Mouse (Mus musculus) heart, adult 11 months (tissue): ENCODE results near the gene P2ry10.
A peak's percentile ranks its signal among the peaks of the same experiment; 100 is the strongest.
"Not testable (repeated sequence)": the region's sequence is repeated elsewhere in the genome, so short reads cannot be mapped to it uniquely, and the experiment has no call there.

Source experiments
- DNase-seq: peaks from one replicate; pipeline ENCODE4 v3.0.0; 2022

The P2ry10 gene

DNA sequence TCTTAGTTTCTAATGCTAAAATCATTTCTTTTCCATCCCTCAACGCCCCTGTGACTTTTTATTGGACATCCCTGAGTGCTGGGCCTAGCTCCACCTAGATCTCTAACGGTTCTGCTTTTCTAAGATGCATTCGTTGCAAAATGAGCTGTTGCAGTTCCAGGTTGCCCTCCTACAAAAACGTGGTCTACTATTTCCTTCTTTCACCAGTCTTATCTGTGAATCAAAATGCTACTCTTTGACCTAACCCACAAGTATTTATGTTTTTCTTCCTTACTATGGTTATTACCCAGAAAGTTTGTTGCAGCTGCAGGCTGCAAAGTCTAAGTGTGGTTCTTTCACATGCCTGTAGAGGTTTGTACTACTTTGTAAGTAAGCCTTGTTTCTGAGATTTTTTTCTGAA lies at the start of gene P2ry10:
Gene P2ry10, plus strand, starts transcription at position 316 of the 400 bp plus-strand sequence.
- DNase-seq: no peak

DNA sequence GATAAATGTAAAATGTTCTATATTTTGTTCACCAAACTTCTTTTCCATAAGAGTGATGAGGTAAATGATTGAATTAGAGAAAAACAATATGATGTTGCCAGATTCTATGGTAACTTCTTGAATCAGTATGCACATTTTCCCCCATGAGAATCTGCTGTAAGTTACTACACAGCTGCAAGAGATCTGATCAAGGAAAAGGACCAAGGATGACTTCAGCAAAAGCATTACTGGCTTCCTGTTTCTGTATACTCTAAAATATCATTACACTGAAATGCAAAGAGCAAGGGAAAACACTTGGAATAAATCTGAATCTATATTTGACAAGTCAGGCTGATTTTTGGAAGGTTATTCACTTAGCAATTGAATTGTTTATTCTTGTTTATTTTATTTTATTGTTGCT lies 49.1 kb upstream of the P2ry10 start:
- DNase-seq: no peak

DNA sequence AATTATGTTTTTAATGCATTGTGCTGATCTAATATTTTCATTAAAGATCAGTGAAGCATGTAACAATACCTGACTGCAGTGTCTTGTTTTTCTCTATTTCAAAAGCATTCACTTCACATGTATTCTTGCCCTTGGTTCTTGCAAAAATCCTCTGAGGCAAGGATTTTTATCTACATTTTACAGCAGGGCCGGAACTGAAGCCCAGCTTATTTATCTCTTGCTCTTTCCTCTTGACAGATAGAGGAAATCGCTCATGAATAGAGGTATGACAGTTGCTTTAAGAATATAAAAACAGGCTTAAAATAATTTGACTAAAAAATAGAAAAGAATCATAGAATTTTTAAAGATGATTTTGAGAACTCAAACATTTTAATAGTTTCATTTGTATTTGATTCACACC lies 48.7 kb upstream of the P2ry10 start:
- DNase-seq: no peak

GRCm38 (mm10) chrX:107042367-107042766 lies 45.9 kb upstream of the P2ry10 start:
- no peak for DNase-seq

- not testable (repeated sequence) for DNase-seq
Observed at GRCm38 (mm10) chrX:107083407-107083806, 4.9 kb upstream of the P2ry10 start.

- no peak for DNase-seq
Observed at GRCm38 (mm10) chrX:107084320-107084719, 4.0 kb upstream of the P2ry10 start.

- DNase-seq: no peak
Observed at GRCm38 (mm10) chrX:107089131-107089530, 839 bp downstream of the P2ry10 start.

DNA sequence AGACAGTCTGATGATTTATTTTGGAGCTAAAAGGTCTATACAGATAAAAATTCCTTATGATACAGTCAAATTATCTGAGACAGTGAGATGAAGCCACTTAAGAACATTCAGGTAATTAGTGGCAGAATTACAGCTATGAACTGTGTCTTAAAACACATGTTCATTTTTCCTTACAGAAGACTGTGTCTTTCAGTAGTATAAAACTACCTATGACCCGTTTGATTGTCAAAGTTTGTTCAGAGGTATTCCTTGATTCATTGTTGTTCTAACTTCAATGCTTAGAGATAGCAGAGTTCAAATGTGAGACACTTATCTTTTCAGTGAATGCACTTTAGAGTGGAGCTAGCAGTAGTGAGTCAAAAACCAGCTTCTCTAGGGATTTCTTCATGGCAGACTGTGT lies 1.6 kb downstream of the P2ry10 start:
- DNase-seq: no peak

DNA sequence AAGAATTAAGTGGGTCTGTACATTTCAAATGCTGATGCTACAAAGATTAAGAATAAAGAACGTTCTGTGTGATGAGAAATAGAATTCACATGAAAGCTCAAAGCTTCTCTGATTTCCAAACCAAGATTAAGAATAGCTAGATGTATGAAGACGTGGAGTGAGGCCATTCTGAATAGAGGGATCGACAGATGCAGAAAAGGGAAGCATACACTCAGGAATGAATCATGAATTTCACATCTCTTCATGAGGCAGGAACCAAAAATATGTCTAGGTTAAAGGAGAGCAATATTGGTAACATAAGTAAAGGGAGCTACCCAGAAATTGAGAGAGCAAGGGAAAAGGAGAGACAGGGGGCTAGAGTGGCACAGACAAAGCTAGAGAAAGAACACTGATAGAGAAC lies 7.3 kb downstream of the P2ry10 start:
- no peak for DNase-seq

GRCm38 (mm10) chrX:107116333-107116732 lies 28.0 kb downstream of the P2ry10 start:
- DNase-seq: no peak

GRCm38 (mm10) chrX:107116987-107117386 lies 28.7 kb downstream of the P2ry10 start:
- DNase-seq: no peak

DNA sequence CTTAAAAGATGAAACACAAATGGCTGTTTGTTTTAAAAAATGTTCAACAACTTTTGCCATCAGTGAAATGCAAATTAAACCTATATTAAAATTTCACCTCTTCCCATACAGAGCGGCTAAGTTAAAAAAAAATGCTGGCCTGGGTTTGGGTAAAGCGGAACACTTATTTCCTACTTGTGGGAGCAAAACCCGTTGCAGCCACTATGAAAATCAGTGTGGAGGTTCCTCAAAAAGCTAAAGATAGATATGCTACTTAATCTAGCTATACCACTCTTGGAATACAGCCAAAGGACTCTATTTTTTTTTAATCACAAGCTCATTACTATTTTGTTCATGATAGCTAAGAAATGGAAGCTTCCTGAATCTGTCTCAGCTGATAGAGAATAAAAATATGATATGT lies 54.9 kb downstream of the P2ry10 start:
- peak; percentile 64 for DNase-seq

DNA sequence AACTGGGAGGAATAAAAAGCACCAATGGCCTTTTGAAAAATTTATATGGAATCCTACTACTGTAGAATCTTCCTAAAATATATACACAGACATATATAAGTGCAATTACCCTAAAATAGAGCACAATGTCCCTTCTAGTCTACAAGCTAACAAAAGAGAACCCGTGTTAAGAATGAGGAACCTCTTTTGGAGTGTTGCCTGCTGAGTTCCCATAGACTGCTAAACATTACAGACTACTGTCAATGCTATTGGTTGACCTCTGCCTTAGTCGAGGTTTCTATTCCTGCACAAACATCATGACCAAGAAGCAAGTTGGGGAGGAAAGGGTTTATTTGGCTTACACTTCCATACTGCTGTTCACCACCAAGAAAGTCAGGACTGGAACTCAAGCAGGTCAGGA lies 55.6 kb downstream of the P2ry10 start:
- DNase-seq: no peak

DNA sequence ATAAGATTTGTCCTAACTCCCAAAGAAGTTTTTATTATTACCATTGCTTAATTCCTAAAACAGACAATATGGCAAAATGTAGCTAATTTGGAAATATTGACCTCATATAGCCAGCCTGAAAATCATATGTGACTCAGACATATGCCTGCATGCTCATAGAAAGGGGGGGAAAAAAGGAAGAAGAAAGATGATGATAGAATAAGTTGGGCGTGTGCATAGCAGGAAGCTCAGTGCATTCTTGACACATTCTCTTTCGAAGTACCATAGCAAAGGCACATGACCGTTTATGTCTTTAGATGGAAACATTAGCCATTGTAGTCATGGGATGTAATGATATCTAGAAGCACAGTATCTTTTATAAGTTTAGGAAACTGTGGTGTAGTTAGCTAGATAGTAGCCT lies 60.4 kb downstream of the P2ry10 start, which contains the start of gene P2ry10b:
Gene P2ry10b, plus strand, starts transcription at position 247 of the 400 bp plus-strand sequence.
- no peak for DNase-seq

- no peak for DNase-seq
Observed at GRCm38 (mm10) chrX:107149391-107149993, 61.2 kb downstream of the P2ry10 start.

DNA sequence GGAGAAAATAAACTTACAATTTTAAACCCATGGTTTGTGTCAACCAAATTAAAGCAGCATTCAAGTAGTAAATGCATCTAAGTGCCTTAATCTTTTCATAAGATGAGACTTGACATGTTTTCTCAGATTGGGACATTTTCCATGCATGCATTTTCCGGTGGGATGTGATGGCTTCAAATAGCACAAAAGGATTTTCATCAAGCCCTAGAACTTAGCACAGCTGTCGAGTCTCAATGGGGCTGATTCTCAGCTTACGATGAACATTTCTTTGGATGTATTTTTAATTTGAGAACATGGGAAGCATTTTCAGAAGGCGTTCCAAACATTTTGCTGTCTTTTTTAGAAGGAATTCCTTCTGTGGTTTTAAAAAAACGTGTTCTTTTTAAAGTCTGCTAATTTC lies 61.7 kb downstream of the P2ry10 start:
- no peak for DNase-seq

DNA sequence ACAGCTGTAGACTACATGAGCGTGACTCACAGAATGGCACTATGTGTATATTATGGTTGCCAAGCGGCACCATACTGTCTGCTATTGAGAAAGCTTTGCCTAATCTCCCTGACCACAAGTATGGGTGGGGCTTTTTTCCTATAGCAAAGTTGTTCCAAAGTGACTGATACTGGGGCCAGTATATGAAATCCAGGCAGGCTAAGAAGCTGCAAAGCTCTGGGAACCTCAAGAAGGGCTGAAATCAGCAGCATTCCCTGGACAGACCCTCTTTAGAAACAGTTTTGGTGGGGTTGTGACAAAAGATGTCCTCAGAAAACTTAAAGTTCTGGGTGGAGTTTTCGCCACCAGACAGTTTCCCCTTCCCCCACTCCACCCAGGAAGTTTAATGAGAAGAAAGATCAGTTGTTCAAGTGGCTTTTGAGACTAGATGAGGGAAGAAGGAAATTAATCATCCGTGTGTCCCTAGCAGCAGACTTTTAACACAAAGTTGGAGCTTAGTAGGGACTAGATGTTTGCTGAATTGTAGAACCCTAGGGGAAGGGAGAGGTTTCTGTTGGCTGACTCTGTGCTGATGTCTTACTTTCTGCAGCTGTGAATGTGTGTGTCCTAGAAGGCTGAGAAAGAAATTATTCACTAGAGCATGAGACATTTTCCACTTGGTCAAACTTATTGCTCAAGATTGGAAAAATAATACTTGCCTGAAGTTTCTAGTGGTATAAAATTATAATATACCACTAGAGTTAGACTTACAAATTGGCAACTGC lies 62.6 kb downstream of the P2ry10 start:
- DNase-seq: peak; percentile 87
